Mouse (Mus musculus) spleen, adult 18-20 months (tissue): ENCODE measurements around the gene Gm20696.

Source experiments
- DNase-seq, 2 experiments: peaks; one replicate each; pipeline ENCODE4 v3.0.0; 2022; ENCODE audit warnings: mixed read lengths in 2 of 2

The Gm20696 gene

DNA sequence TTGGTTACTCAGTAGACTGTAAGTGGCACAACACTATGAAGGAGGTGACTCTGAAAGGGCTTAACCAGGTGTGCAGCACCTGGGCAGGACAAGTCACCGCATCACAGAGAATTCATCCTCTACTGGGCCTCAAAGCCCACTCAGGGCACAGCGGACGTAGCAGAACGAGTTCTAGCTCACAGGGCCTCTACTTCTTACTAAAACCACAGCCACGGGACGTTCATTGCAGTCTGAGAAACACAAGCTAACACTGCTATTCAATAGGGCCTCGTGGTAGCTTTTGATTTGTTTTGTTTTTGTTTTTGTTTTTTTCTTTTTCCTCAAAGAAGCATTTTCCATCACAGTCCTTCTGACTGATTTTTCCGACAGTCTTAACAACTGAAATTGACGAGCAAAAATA, 233.6 kb downstream of the Gm20696 start:
- DNase-seq = no peak

GRCm38 (mm10) chr6:99431941-99432340, 234.7 kb downstream of the Gm20696 start:
- no peak for DNase-seq

DNA sequence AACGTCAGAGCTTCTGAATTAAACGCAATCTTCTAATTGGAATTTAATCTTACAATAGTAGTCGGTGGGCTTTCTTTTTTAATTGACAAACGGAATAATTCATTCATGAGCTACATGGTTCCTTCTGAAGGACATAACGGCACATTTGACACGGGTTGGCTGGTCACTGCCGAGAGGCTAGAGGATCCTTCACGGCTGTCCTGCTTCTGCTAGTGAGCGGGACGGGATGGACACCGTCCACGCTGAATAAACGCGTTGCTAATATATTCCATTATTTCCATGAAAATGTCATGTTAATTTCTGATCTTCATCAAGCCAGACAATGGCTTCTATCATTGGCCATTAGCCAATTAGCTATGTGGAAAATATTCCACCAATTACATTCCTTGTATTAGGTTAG, 236.0 kb downstream of the Gm20696 start:
- DNase-seq = no peak

DNA sequence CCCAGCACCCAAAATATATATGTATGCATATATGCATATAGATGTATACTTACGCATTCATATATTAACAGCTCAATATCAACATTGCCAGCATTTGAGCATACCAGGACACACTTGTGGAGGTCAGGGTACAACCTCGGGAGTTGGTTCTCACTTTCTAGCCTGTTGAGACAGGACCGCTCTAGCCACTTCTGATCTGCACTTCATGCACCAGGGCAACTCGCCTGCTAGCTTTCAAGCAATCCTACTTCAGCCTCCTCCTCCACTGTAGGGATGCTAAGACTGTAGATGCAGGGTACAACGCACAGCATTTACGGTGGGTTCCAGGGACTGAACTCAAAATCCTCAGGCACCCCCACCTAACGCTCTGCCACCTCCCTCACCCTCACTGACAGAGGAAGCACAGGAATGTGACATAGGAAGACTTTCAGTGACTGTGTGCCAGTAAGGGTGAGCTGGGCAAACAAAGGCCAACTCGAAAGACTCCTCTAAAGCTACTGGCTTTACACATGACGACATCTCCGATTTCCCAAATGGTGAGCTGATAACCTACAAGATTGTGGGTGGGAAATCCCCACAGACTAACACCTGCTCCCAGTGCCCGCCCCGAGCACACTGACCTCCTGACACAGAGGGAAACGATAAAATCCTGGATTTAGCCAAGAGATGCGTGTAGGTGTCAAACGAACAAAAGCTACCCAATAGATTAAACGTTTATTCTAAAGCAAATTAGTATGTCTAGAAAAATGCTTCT, 237.0 kb downstream of the Gm20696 start:
- DNase-seq = no peak

- DNase-seq = no peak
Observed at GRCm38 (mm10) chr6:99428961-99429360, 237.6 kb downstream of the Gm20696 start.

- DNase-seq = no peak
Observed at GRCm38 (mm10) chr6:99427301-99427700, 239.3 kb downstream of the Gm20696 start.

DNA sequence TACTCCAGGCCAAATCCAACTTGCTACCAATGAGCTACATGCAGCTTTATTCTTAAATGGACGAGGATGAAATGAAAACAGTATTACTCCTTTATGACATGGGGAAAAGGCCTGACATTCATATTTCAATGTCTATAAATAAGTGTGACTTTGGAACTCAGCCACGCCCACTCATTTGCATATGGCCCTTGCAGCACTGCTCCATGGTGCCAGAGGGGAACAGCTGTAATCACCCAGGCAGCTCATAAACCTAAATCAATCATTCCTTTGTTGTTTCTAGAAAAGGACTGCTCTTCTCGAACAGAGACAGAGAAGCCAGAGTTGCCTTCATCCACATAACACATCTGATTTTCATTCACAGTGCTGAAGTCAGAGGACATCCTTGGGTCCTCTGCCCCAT, 241.6 kb downstream of the Gm20696 start:
- no peak for DNase-seq

DNA sequence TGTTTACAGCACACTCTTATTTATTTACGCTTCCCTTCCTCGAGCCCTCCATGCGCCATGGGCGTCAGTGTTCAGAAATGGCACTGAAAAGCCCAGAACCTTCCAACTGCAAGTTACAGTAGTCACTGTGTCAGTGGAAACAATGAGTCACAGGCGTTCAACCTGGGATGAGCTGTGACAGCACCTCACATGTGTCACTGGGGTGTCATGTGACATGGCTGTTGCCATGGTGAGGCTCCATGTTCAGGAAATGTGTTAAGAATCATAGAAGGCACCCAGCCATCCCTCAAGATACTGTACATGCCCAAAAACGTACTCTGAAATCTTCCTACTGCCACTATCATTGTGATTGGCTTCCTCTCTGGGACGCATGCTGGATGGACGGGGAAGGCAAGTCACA, 245.9 kb downstream of the Gm20696 start:
- DNase-seq = no peak

DNA sequence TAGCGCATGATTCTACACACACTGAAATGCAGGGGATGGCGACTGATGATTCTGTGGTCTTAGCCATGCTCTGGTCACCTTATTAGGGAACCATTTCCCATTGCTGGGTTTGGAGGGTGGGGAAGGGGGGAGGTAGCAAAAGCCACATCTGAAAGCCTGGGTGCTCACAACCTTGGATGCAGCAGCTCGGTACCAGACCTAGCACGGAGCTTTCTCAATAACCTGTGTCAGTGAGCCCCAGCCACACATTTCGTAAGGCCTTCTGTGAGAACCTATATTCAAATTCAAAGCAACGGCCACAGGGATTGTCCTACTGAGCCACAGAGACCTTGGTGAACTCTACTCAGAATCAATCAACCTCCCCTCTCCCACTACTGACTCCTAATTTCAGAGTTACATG, 254.0 kb downstream of the Gm20696 start:
- no peak for DNase-seq

DNA sequence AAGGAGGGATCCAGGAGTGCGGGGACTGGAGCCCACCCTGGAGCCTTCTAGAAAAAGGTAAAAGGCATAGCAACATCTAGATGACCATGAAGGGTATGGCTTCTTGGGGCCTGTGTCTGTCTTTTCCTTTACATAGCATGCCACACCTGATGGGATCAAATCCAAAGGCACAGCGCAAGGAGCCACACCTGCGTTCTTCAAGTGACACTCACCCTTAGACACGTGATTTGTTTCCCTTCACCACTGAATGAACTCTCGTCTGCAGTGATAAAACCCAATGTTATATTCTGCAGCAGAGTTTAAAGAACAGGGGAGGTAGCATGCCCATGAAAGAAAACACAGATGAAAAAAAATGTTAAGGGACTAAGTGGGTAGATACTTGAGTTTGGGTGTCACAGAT, 257.0 kb downstream of the Gm20696 start:
- DNase-seq = no peak

DNA sequence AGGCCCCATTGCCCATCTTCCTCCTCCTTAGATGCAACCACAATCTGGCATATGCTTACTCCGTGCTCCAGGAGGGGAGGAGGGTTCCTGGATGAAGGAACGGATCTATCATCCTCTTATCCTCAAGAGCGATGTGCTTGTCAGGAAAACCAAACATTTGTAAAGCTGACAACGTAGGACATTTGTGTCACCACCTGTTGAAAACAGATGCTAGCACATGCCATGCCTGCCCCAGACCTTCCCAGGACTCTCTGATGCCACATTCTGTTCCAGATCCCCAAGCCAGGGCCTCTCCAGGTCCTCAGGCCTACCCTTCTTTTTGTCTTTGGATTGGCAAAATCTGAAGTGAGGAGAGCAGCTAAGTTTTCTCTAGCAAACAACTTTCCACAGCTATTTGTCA, 257.7 kb downstream of the Gm20696 start:
- no peak for DNase-seq

DNA sequence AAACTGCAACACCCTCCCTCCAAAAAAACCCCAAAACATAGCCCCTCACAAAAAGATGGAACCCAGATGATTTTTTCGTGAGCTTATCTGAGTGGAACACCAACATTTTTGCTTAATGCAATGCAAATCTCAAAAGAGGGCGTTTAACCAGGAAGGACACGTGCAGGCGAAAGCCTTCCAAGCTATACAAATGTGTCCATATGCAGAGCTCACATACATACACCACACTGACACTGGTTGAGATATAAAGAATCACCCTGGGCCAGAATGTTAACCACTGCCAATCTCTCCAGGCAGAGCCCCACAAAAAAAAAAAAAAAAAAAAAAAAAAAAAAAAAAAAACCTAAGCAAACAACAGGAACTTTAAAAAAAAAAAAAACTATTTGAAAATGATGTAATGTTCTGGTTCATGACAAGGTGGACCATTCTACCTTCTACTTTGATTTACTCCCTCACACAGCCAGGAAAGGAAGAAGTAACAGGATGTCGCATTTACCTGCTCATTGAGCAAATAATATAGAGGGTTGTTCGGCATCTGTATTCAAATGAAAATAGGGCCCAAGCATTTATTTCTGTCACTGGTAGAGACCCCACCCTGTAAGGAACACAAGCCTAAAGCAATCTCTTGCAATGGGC, 262.7 kb downstream of the Gm20696 start:
- DNase-seq = no peak

- no peak for DNase-seq
Observed at GRCm38 (mm10) chr6:99402941-99403340, 263.7 kb downstream of the Gm20696 start.

GRCm38 (mm10) chr6:99402370-99402769, 264.2 kb downstream of the Gm20696 start:
- DNase-seq = no peak

- DNase-seq = no peak
Observed at GRCm38 (mm10) chr6:99401801-99402200, 264.8 kb downstream of the Gm20696 start.

GRCm38 (mm10) chr6:99401211-99401610, 265.4 kb downstream of the Gm20696 start:
- no peak for DNase-seq

DNA sequence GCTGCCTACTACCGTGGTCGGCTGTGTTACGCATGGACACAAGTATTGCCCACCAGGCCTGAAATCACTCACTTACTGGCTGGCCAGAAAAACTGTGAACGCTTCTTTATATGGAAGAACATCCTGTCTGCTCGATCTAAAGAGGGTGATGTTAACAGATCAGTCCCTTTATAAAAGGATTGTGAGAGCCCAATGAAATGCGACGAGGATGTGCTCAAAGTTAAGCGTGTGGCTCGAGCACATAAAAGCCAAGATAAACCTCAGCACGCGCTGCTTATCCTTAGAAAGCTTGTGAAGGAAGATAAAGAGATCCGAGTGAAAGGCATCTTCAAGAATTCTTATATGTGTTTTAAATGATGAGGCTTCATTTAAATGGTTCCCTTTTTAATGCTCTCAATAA, 270.9 kb downstream of the Gm20696 start:
- DNase-seq = no peak

DNA sequence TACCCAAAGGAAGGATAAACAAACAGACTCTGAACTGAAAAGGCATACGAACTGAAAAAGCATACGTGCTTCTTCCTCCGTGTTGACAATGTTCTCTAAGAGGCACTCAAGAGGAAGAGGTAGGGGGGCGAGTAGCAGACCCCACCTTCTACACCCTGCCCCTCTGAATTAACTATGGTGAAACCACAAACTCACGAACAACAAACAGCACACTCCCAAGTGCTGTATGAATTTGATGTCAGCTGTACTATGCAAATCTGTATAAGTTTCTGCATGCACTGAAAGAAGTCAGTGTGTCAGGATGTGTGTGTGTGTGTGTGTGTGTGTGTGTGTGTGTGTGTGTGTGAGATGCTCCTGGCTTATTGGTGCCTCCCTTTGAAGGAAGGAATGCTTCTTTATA, 271.8 kb downstream of the Gm20696 start:
- DNase-seq = no peak

GRCm38 (mm10) chr6:99392484-99392883, 274.1 kb downstream of the Gm20696 start:
- no peak for DNase-seq

DNA sequence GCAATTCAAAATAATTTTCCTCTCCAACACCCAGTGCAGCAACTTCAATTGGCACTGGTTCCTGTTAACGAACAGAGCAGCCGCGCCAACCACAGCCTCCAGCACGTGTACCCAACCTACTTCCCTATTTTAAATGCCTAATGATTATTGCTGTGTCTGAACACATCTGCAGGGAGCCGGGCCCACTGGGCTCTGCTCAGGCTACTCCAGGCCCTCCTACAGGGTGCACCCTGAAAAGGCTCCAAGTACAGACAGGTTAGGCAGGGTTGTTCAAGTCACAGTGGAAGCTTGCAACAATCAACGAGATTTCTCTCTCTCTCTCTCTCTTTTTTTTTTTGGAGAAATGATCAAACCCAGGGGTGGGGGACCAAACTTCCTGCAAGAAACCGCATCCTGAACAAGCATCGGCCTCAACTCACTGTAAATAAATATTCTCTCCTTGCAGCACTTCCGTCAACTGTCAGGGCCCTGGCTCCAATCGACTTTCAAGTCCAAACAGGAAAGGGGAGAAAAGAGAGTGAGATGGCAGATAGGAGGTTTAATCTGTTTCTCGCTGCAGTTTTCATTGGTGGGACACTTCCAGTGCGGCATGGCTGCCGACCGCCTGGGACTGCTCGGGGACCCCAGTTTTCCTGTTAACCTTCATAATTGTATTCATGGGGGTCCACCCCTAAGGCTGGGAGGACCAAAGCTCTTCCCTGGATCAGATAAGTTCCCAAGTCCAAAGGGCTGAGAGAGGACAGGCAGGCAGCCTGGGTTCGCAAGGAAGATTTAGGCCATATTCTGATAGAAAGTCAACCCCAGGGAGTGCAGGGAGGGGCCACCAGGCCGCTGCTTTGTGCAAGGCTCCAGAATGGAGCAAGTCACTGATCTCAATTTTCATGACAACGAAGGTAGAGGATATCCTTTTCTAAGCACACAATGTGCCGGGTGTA, 277.6 kb downstream of the Gm20696 start:
- peak; percentile 66 to 70 for DNase-seq

DNA sequence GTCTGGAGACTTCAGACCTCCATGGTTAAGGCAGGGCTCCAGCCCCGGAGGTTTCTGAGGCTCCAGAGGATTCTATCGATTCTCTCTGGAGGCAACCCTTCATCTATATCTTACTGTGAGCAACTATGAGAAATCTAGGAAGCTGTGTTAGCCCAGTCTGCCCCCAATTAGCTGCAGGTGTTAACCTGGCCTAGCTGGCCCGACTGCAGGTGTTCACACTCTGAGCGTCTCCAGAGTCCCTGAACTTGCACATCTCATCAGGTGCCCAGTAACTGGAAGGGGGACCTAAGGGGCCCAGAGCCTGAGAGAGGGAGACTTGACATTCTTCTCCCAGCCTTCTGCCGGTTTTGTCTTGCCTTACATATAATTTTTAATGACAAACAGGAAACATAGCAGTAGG, 278.6 kb downstream of the Gm20696 start:
- no peak for DNase-seq

- DNase-seq = peak; percentile 35 to 54
Observed at GRCm38 (mm10) chr6:99385059-99385604, 281.5 kb downstream of the Gm20696 start.

DNA sequence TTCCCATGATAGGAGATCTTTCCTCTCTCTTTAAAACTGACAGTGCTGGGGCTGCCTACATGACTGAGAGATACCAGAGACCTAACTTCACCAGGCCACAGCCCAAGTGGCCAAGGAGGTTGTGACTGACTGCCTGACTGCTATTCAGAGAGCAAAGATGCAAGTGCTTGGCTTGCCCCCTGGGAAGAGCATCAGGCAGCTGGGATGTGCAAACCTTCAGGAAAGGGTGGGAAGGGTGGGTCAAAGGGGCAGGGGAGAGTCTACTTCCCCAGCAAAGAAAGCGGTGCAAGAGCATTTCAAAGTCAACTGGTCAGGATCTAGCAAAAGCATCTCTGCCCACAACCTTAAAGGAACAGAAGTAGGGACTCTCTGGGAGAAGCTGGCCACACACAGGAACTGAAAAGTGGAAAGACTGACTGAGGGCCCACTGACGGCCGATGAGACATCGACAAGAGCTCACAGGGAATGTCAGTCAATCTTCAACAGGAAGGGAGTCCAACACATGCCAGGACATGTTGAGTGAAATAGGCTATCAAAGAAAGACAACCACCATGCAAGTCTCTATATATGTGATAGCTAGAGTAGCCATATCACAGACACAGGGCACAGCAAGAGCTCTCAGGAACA, 282.6 kb downstream of the Gm20696 start:
- no peak for DNase-seq
